Mouse (Mus musculus) stomach, postnatal 0 days (tissue): ENCODE results near the gene Cltb.

Experiments used
- CTCF ChIP-seq: IDR thresholded peaks from 2 replicates; pipeline ENCODE4 v1.5.1; 2016; ENCODE audit warnings: antibody characterized with exemption, low read depth, mild to moderate bottlenecking, moderate library complexity
- EP300 ChIP-seq: optimal IDR thresholded peaks from 2 replicates; pipeline ENCODE3; 2016; ENCODE audit warnings: antibody characterized with exemption

- TF ChIP-seq CTCF (no peak), EP300 (no peak)
Measured at GRCm38 (mm10) chr13:54582860-54583259, 28.3 kb downstream of the Cltb start.
